27 mouse cellular contexts compared by ENCODE assay signal in the genomic region with DNA sequence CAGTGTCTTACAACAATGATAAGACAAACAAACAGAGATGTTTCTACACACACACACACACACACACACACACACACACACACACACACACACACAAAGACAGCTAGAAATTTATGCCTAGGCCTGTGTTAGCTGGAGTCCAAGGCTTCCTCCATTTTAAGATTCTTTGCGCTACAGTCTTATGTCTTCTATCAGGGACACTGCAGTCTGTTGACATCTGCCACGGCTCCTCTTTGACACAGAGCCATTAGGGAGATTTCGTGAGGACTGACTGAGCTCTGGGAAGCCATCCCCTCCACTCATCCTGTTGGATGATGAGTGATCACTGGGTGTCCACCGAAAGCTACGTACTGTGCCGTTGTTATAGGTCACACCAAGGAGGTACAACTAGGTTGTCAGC. TPM values are rescaled to one million over a fixed set of nuclear protein-coding genes. Genes with fewer than 3 reads are reported as not detected.
"Had no signal": no experiment of that assay in that cellular context is flagged by ENCODE, and none has a peak within 500 bp of the region (broad histone marks: within the 10 kb centered on the region; RNA-seq: fewer than 3 reads in every experiment).

No protein-coding gene starts in this region.

- H3K27ac ChIP-seq: gastrocnemius, adult 2 months; hindbrain, embryonic 10.5 days; hindbrain, embryonic 12.5 days; hindbrain, embryonic 14.5 days; intestine, embryonic 15.5 days; layer of hippocampus, adult 2 months; left cerebral cortex, adult 2 months; limb, embryonic 10.5 days; limb, embryonic 12.5 days had no signal

- H3K9ac ChIP-seq: heart, embryonic 12.5 days; hindbrain, embryonic 12.5 days; hindbrain, embryonic 14.5 days; intestine, embryonic 15.5 days; limb, embryonic 12.5 days had no signal

- H3K27me3 ChIP-seq: hindbrain, embryonic 12.5 days; intestine, embryonic 15.5 days had no signal

- H3K4me3 ChIP-seq: gastrocnemius, adult 2 months; heart, embryonic 12.5 days; hindbrain, embryonic 10.5 days; hindbrain, embryonic 12.5 days; intestine, embryonic 15.5 days; layer of hippocampus, adult 2 months; left cerebral cortex, adult 2 months; limb, embryonic 10.5 days; limb, embryonic 12.5 days had no signal

- ATAC-seq: hindbrain, embryonic 16.5 days; inflammation-experienced regulatory T-cells, adult 6 months; intestine, embryonic 15.5 days; intestine, postnatal 0 days had no signal

- H3K4me1 ChIP-seq: heart, embryonic 12.5 days; hindbrain, embryonic 10.5 days; hindbrain, embryonic 12.5 days; intestine, embryonic 15.5 days; limb, embryonic 10.5 days; limb, embryonic 12.5 days had no signal

- H3K4me2 ChIP-seq: heart, embryonic 12.5 days; hindbrain, embryonic 12.5 days; hindbrain, embryonic 14.5 days; intestine, embryonic 15.5 days; limb, embryonic 12.5 days had no signal

- H3K9me3 ChIP-seq: heart, embryonic 12.5 days; hindbrain, embryonic 10.5 days; hindbrain, embryonic 12.5 days; intestine, embryonic 15.5 days; limb, embryonic 10.5 days; limb, embryonic 12.5 days had no signal

- H3K36me3 ChIP-seq: heart, embryonic 12.5 days; hindbrain, embryonic 10.5 days; hindbrain, embryonic 12.5 days; intestine, embryonic 15.5 days; limb, embryonic 10.5 days; limb, embryonic 12.5 days had no signal

- DNase-seq: gastrocnemius, adult 2 months; gastrocnemius, postnatal 10 days; gastrocnemius, postnatal 25 days; heart, adult 18-20 months; heart, postnatal 10 days; heart, postnatal 4 days; kidney, adult 18-20 months; kidney, adult 8-10 months; kidney, postnatal 10 days; kidney, postnatal 4 days; liver had no signal

RNA-seq across cellular contexts. Expression of a gene that starts 33.6 kb away (rescaled TPM):
- polyA plus RNA-seq: inflammation-experienced regulatory T-cells, adult 6 months had no signal

RNA-seq across cellular contexts. Expression of a gene that starts 57.3 kb away (rescaled TPM):
- polyA plus RNA-seq: frontal cortex, adult 2 months; heart, embryonic 14.5 days; heart, embryonic 16.5 days; kidney, embryonic 14.5 days had no signal
